Mouse (Mus musculus) kidney, adult 2 months (tissue): Measurements from ENCODE around the gene Luc7l.

Source experiments
- CTCF ChIP-seq: fragments of 200-500 bp; conservative IDR thresholded peaks from 2 replicates; pipeline ENCODE4 v1.5.1; 2011; ENCODE audit warnings: low read depth, mild to moderate bottlenecking, control low read depth, low read length, moderate library complexity, mixed read lengths; ENCODE audit not compliant: insufficient read depth, insufficient read length
- POLR2A ChIP-seq: fragments of 200-500 bp; IDR thresholded peaks from one replicate; pipeline ENCODE4 v1.6.1; 2011; ENCODE audit warnings: low read depth, low read length, control low read depth

DNA sequence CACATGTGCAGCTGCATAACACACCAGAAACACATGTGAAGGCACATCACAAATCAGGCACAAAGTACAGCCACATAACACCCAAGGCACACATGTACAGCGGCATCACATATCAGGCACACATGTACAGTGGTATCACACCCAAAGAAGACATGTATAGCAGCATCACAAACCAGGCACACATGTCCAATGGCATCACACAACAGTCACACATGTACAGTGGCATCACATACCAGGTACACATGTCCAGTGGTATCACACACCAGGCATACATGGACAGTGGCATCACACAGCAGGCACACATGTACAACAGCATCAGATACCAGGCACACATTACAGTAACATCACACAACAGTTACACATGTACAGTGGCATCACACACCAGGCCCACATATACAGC, 65.7 kb downstream of the Luc7l start:
- no peak for TF ChIP-seq POLR2A
- TF ChIP-seq CTCF: no peak
